Mouse (Mus musculus): Measurements from ENCODE around the gene Lrp8. TPM values are rescaled to one million over a fixed set of nuclear protein-coding genes. Genes with fewer than 3 reads are reported as not detected.
A peak's percentile ranks its signal among the peaks of the same experiment; 100 is the strongest.

Lrp8 gene
- 3.1 and 3.6 TPM in 2 replicates for polyA plus RNA-seq (2015; fragmentation: Nextera tagmentation; extraction: Ambion mirVana)

DNA sequence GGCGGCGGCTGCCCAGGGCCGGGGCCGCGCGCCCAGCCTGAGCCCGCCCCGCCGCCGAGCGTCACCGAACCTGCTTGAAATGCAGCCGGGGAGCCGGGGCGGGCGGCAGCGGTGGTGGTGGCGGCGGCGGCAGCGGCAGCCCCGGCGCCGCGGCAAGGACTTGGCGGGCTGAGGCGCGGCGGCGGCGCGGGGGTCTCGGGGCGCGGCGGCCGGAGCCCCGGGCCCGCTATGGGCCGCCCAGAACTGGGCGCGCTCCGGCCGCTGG is at the start of gene Lrp8:
TSS of gene Lrp8 (plus strand) at position 77 of the 265 bp plus-strand sequence.
- Histone ChIP-seq H3K4me1 (peaks cover 19% of the 10 kb centered on the region), H3K36me3 (no peaks in the 10 kb centered on the region), H3K27ac (peak within 1 kb of the TSS; percentile 18; the same call in 1 of the 2 replicates), H3K4me3 (replicated peaks) (peak within 1 kb of the TSS; percentile 67), H3K27me3 (replicated peaks) (peaks cover 9% of the 10 kb centered on the region; the same call in 1 of the 2 replicates), H3K9ac (peak within 1 kb of the TSS; percentile 27; the same call in 1 of the 2 replicates), H3K9me3 (no peaks in the 10 kb centered on the region), H3K4me2 (peak within 1 kb of the TSS; percentile 100)
- 0% methylated on average over 26 of the region's 44 CpGs for WGBS
- no peak for ATAC-seq (ENCODE audit: insufficient read depth, low FRiP score, low read depth)

DNA sequence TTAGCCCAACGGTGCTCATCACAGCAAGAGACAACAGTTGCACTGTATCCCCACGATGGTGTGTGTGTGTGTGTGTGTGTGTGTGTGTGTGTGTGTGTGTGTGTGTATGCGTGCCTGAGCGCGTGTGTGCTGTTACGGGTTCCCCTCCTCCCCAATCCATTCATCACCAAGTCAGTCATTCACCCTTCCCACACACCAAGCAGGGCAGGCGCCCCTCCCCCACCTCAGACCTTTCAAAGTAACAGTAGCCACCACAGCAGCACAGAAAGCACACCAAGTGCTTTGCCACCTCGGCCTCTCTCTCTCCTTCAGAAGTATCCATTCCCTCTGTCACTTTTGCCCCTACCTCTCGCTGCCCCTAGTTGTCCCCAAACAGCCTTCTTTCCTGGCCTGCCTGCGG is 45.8 kb upstream of the Lrp8 start:
- WGBS, result 18% methylated on average over 10 of the region's 10 CpGs
- no peaks in the 10 kb centered on the region for H3K27me3 ChIP-seq (replicated peaks)
- ATAC-seq (ENCODE audit: insufficient read depth, low FRiP score, low read depth), result no peak
- H3K9ac ChIP-seq, result no peak overlapping the region
- no peak overlapping the region for H3K4me3 ChIP-seq (replicated peaks)
- H3K4me1 ChIP-seq, result no peaks in the 10 kb centered on the region
- no peak overlapping the region for H3K4me2 ChIP-seq
- H3K27ac ChIP-seq, result no peak overlapping the region
- no peaks in the 10 kb centered on the region for H3K9me3 ChIP-seq
- H3K36me3 ChIP-seq, result no peaks in the 10 kb centered on the region

DNA sequence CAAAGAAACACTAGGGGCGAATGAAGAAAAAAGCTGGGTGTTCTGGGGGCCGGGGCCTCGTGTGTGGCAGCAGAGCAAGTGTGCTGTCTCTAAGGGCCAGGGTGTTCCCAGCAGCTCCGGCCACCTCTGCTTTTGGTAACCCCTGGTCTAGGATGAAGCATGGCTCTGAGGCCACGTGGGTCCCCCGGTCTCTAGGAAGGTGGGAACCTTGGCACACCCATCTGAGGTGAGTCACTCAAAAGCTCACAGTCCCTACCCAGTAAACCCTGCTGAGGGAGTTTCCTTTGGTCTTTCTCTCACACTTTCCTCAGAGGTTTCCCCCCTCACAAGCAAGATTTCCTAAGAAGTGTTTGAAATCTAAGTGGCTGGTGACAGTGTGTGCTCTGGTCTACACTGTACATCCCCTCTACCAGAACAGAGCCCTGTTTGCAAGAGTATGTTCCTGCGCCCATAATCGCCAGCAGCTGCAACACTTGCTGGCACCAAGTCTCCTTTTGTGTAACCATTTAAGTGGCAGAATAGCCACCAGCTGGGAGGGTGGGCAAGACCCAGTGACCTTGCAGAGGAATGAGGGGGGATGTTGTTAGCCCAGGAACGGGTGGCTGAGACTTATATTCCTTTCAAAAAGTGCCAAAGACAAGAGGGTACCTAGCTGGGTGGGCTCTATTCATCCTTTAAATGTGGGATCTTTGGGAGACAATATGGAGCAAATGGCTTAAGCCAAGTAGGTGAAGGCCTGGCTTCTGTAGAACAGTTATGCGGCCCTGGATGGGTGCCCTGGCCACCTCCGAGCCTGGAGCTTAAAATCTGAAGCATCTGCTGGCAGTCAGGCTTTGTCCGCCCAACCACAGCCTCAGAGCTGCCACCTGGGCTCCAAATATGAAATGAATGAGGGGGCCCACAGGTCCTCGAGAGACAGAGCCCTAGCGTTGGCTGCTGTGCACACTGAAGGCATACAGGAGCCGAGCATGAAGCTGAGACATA is 44.3 kb upstream of the Lrp8 start:
- Histone ChIP-seq H3K27ac (no peak overlapping the region), H3K27me3 (replicated peaks) (no peaks in the 10 kb centered on the region), H3K4me3 (replicated peaks) (no peak overlapping the region), H3K4me1 (no peaks in the 10 kb centered on the region), H3K9me3 (no peaks in the 10 kb centered on the region), H3K36me3 (no peaks in the 10 kb centered on the region), H3K4me2 (no peak overlapping the region), H3K9ac (no peak overlapping the region)
- 68% methylated on average over 15 of the region's 15 CpGs for WGBS
- peak; percentile 70 for ATAC-seq (ENCODE audit: insufficient read depth, low FRiP score, low read depth)

DNA sequence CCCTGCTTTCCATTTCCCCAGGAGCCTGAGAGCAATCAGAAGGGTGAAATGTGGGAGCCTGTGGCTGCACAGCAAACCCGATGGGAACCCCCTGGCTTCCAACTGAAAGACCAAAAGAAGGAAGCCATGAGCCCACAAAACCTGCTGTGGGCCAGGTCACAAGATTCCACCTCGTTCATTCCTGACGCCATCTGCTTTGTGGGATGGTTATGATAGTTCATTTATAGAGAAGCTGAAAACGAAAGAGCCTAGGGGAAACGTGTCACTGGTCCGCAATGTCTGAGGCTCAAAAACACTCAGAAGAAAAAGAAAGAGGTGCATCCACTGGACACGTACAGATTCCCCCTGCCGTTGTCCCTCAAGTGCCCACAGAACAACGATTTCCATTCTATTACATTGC is 43.1 kb upstream of the Lrp8 start:
- Histone ChIP-seq H3K4me1 (no peaks in the 10 kb centered on the region), H3K4me3 (replicated peaks) (no peak overlapping the region), H3K9ac (no peak overlapping the region), H3K27ac (no peak overlapping the region), H3K36me3 (no peaks in the 10 kb centered on the region), H3K9me3 (no peaks in the 10 kb centered on the region), H3K27me3 (replicated peaks) (no peaks in the 10 kb centered on the region), H3K4me2 (no peak overlapping the region)
- 82% methylated on average over 9 of the region's 9 CpGs for WGBS
- no peak for ATAC-seq (ENCODE audit: insufficient read depth, low FRiP score, low read depth)

DNA sequence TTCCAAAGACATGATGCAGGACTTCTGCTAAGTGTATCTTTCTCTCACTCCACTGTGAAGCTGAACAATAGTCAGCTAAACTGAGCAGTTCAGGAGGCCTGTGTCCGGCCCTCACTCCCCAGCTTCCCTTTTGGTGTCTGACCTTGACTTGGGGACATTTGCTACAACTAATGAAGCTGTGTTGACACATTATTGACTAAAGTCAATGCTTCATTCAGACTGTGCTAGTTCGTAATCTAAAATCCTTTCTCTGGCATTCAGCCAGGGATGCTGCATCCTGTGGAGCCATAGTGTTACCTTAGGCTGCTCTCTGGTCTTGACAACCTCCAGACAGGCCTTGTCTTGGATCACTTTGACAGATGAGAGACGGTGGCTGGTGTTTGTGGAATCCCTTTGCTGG is 39.1 kb upstream of the Lrp8 start:
- no peak overlapping the region for H3K27ac ChIP-seq
- ATAC-seq (ENCODE audit: insufficient read depth, low FRiP score, low read depth), result no peak
- H3K36me3 ChIP-seq, result no peaks in the 10 kb centered on the region
- H3K4me3 ChIP-seq (replicated peaks), result no peak overlapping the region
- H3K4me1 ChIP-seq, result no peaks in the 10 kb centered on the region
- WGBS, result 41% methylated on average over 3 of the region's 3 CpGs
- no peak overlapping the region for H3K4me2 ChIP-seq
- no peak overlapping the region for H3K9ac ChIP-seq
- H3K9me3 ChIP-seq, result no peaks in the 10 kb centered on the region
- no peaks in the 10 kb centered on the region for H3K27me3 ChIP-seq (replicated peaks)

DNA sequence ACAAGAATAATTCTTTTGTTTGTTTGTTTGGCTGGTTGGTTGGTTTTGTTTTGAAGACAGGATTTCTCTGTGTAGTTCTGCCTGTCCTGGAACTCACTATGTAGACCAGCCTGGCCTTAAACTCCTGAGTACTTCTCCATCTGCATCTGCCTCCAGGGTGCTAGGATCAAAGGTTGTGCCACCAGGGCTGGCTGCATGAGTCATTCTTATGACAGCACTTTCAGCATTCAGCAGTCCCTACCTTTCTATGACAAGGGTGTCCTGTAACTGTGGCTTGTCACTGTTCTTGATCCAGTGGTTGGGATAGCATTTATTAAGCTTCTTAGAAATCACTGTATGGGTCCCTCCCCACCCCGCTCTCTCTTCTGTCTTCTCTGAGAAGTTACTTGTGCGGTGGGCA is 38.5 kb upstream of the Lrp8 start:
- Histone ChIP-seq H3K4me3 (replicated peaks) (no peak overlapping the region), H3K36me3 (no peaks in the 10 kb centered on the region), H3K4me2 (no peak overlapping the region), H3K27me3 (replicated peaks) (no peaks in the 10 kb centered on the region; the same call in 1 of the 2 replicates), H3K27ac (no peak overlapping the region), H3K9me3 (no peaks in the 10 kb centered on the region), H3K9ac (no peak overlapping the region), H3K4me1 (no peaks in the 10 kb centered on the region)
- ATAC-seq (ENCODE audit: insufficient read depth, low FRiP score, low read depth), result no peak
- 90% methylated on average over 2 of the region's 2 CpGs for whole genome bisulfite sequencing

DNA sequence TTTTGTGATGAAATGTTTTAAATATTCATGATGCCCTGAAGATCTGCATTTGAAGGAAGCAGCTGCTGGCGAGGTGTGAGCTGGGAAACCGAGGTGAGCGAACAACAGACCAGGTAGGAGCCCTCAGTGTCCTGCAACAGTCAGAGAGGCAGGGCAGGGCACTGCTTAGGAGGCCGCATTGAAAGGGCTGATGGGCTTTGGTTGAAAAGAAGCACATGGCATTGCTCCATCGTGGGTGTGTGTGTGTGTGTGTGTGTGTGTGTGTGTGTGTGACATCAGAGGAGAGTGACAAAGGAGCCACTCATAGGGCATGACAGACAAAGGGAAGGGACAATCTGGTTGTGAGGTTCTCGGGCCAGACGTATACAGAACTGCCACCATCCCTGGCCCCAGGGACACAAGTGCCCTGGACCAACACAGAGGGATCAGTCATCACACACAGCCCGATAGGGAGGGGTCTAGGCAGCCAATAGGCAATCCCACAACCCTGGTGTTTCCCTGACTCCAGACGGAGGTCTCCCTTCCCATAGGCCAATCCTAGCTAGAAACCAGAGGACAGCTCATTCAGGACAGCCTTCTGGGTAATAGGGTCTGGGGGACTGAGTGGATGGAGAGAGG is 36.8 kb upstream of the Lrp8 start:
- 75% methylated on average over 9 of the region's 9 CpGs for WGBS
- Histone ChIP-seq H3K27me3 (replicated peaks) (no peaks in the 10 kb centered on the region; the same call in 1 of the 2 replicates), H3K27ac (no peak overlapping the region), H3K4me3 (replicated peaks) (no peak overlapping the region), H3K9ac (no peak overlapping the region), H3K9me3 (no peaks in the 10 kb centered on the region), H3K4me1 (no peaks in the 10 kb centered on the region), H3K4me2 (no peak overlapping the region), H3K36me3 (no peaks in the 10 kb centered on the region)
- ATAC-seq (ENCODE audit: insufficient read depth, low FRiP score, low read depth), result no peak

DNA sequence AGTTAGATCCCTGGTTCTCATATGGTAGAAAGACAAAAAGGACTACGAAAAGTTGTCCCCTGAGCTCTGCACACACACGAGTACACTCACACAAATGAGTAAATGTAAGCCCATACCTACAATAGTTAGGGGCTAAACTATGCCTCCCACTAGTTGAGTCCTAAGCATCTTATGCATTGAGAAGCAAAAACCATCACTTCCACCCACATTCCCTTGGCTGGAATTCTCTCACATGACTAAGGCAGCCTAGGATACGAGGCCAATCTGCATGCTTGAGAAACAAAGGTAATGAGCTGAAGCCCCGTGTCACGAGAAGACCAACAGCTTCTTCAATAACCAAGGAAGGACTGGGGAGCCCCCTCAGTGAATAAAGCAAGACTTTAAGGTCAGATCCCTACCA is 35.9 kb upstream of the Lrp8 start:
- no peak overlapping the region for H3K9ac ChIP-seq
- H3K4me1 ChIP-seq, result no peaks in the 10 kb centered on the region
- H3K27ac ChIP-seq, result no peak overlapping the region
- H3K27me3 ChIP-seq (replicated peaks), result no peaks in the 10 kb centered on the region; the same call in 1 of the 2 replicates
- no peak overlapping the region for H3K4me2 ChIP-seq
- 83% methylated on average over 5 of the region's 5 CpGs for WGBS
- no peak overlapping the region for H3K4me3 ChIP-seq (replicated peaks)
- no peaks in the 10 kb centered on the region for H3K36me3 ChIP-seq
- no peak for ATAC-seq (ENCODE audit: insufficient read depth, low FRiP score, low read depth)
- H3K9me3 ChIP-seq, result no peaks in the 10 kb centered on the region

DNA sequence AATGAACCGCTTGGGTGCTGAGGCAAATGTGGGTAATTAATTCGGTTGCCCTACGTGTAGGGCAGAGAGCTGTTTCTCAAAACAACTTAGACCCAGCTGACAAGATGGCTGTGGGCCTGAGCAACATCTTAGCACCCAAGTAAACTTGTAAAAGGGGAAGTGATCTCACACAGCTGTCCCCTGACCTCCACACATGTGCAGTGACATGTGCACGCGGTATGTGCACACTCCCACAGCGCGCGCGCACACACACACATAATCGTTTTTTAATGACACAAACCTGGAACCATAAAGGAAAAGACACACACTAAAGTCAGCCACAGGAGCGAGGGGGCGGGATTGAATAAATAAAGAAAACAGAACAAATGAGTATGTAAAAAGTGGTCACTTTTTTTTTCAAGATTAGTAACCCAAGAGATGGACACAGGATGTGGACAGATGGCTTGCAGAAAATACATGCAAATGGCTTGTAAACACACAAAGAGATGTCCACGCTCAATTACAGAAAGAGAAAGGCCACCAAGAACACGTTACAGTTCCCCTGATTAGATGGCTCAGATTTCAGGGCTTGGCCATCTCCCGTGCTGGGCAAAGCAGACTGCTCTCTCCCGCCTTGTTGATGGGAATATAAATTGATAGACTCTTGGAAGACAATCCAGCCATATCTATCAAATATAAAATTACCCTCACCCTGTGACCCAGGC is 29.8 kb upstream of the Lrp8 start:
- 74% methylated on average over 16 of the region's 16 CpGs for WGBS
- ATAC-seq (ENCODE audit: insufficient read depth, low FRiP score, low read depth), result no peak
- no peaks in the 10 kb centered on the region; the same call in 1 of the 2 replicates for H3K27me3 ChIP-seq (replicated peaks)
- H3K4me2 ChIP-seq, result no peak overlapping the region
- H3K27ac ChIP-seq, result no peak overlapping the region
- H3K4me1 ChIP-seq, result peaks cover 8% of the 10 kb centered on the region; the same call in 1 of the 2 replicates
- H3K9me3 ChIP-seq, result no peaks in the 10 kb centered on the region
- no peak overlapping the region for H3K9ac ChIP-seq
- no peaks in the 10 kb centered on the region for H3K36me3 ChIP-seq
- H3K4me3 ChIP-seq (replicated peaks), result no peak overlapping the region

DNA sequence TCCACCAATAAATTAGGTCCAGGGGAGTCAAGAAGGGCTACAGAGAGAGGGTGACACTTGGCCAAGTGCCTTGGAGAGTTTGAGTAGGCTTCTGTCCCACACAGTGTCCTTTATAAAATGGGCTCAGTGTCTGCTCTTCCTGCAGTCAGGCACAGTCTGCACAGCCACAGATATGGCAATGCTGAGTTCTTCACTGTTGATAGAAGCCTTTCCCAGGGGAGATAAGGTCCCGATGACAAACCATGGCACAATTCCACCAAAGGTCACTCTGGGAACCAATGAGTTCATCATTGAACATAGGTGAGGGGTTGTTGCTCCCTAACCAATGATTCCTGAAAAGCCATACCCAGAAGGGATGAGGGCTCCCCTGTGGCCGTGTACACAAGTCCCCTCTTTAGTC is 27.2 kb upstream of the Lrp8 start:
- Histone ChIP-seq H3K27ac (no peak overlapping the region), H3K9me3 (no peaks in the 10 kb centered on the region), H3K27me3 (replicated peaks) (no peaks in the 10 kb centered on the region), H3K9ac (no peak overlapping the region), H3K4me2 (no peak overlapping the region), H3K4me3 (replicated peaks) (no peak overlapping the region), H3K4me1 (peaks cover 8% of the 10 kb centered on the region; the same call in 1 of the 2 replicates), H3K36me3 (no peaks in the 10 kb centered on the region)
- no peak for ATAC-seq (ENCODE audit: insufficient read depth, low FRiP score, low read depth)
- 49% methylated on average over 2 of the region's 2 CpGs for whole genome bisulfite sequencing

DNA sequence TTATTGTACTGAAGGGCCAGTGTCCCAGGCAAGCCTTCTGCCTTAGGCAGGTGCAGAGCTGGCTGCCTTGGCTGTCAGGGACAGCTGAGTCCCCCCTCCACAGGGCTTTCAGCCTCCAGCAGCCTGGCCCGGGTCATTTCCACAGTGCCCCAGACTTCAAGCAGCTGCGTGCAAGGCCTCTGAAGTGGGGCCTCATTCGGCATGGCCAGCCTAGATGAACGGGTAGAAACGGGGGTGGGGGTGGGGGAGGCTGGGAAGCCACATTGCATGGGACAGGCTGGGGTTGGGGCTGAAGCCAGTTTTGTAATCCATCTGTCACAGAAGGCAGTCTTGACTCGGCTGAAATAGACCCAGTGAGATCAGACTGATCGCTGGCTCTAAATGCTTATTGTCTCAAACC is 26.4 kb upstream of the Lrp8 start:
- WGBS, result 28% methylated on average over 7 of the region's 7 CpGs
- no peak for ATAC-seq (ENCODE audit: insufficient read depth, low FRiP score, low read depth)
- Histone ChIP-seq H3K4me2 (no peak overlapping the region), H3K4me1 (peaks cover 8% of the 10 kb centered on the region; the same call in 1 of the 2 replicates), H3K27me3 (replicated peaks) (no peaks in the 10 kb centered on the region), H3K4me3 (replicated peaks) (no peak overlapping the region), H3K36me3 (no peaks in the 10 kb centered on the region), H3K9me3 (no peaks in the 10 kb centered on the region), H3K9ac (no peak overlapping the region), H3K27ac (no peak overlapping the region)

All from stomach, embryonic 15.5 days (tissue).